Mouse (Mus musculus): ENCODE results near the gene Hist1h2bl. TPM values are rescaled to one million over a fixed set of nuclear protein-coding genes. Genes with fewer than 3 reads are reported as not detected.
"Not testable (repeated sequence)": the region's sequence is repeated elsewhere in the genome, so short reads cannot be mapped to it uniquely, and the experiment has no call there.

Gene Hist1h2bl
- polyA plus RNA-seq, 1 experiment from 2014 or later: not detected

DNA sequence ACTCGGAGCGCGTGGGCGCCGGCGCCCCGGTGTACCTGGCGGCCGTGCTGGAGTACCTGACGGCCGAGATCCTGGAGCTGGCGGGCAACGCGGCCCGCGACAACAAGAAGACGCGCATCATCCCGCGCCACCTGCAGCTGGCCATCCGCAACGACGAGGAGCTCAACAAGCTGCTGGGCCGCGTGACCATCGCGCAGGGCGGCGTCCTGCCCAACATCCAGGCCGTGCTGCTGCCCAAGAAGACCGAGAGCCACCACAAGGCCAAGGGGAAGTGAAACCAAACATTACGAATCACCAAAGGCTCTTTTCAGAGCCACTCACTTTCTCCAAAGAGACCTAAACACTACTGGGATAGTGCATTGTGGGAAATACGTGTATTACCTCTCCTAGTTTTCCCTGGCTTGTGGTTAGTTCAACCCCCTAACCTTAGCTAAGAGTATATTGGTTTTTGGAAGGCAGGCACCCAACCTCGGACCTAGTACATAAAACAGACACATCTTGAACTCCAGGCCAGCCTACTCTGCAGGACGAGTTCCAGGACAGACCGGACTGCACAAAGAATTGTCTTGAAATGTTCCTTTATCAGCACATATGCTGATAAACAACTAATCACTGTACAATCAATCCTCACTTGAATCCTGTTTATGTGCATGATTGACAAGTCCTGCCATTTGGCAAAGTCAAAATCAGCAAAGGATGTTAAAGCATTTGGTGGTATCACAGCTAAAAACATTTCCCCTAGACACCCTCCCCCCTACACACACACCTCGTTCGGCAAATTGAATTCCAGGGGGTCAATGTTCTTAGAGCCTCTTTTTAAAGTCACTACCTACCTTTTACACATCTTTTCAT is 823 bp upstream of the Hist1h2bl start:
- 1% methylated on average over 9 of the region's 38 CpGs for WGBS

DNA sequence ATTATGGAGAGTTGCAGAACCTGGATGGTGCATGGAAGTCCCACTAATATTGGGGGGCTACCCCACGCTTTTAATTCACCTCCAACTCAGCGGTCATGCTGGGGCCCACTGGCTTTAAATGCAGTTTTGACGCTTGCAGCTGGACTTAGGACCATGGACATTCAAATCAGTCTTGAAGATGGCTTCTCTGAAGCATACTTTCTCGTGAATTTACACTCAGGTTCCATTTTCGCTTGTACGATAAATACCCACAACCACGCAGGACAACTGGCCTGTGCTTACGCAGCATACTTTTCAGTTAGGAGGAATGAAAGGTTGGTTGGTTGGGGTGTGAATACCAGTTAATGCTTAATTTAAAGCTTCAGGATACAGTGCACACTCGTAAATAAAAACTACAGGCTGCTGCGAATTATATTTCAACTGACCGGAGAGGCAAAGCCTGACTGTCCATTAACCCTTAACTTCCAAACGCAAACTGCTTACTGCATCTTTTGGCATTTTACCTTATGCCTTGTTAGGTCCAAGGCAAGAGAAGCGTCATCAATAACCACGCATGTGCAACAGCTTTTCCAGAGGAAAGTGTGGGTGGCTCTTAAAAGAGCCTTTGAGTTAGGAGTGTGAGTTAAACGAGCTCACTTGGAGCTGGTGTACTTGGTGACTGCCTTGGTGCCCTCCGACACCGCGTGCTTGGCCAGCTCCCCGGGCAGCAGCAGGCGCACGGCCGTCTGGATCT is 646 bp downstream of the Hist1h2bl start:
- no peaks in the 10 kb centered on the region for H3K9me3 ChIP-seq (replicated peaks; ENCODE audit: control insufficient read depth, low read length, poor library complexity, severe bottlenecking)
- 0 out of 2 replicates have a peak, but pooled peaks have one; percentile 1 for ATAC-seq
- peak overlapping the region; percentile 95 for H3K4me2 ChIP-seq (ENCODE audit: low read length)
- no peaks in the 10 kb centered on the region for H3K27me3 ChIP-seq (ENCODE audit: control insufficient read depth, insufficient read depth, low read depth, low read length)
- peak overlapping the region; percentile 49 for H3K4me3 ChIP-seq (ENCODE audit: low read depth, low read length)
- WGBS: under 1% methylated on average over 19 of the region's 22 CpGs
- peaks cover 26% of the 10 kb centered on the region for H3K4me1 ChIP-seq (ENCODE audit: control insufficient read depth, insufficient read depth, low read length)
- H3K27ac ChIP-seq (ENCODE audit: low read length): no peak overlapping the region; the same call in 1 of the 2 replicates
- H3K36me3 ChIP-seq (ENCODE audit: control insufficient read depth, insufficient read depth, low read length): no peaks in the 10 kb centered on the region
- peak overlapping the region; percentile 50 for H3K9ac ChIP-seq (ENCODE audit: low read depth, low read length)

More for the DNA sequence above, 823 bp upstream of the Hist1h2bl start:
- H3K9me3 ChIP-seq (replicated peaks; ENCODE audit: control insufficient read depth, low read length, poor library complexity, severe bottlenecking); H3K36me3 ChIP-seq (ENCODE audit: control insufficient read depth, insufficient read depth, low read length); H3K27me3 ChIP-seq (ENCODE audit: control insufficient read depth, insufficient read depth, low read depth, low read length): not testable (repeated sequence)
- Histone ChIP-seq H3K4me2 (ENCODE audit: low read length) (peak overlapping the region; percentile 95), H3K27ac (ENCODE audit: low read length) (peak overlapping the region; percentile 91), H3K4me3 (ENCODE audit: low read depth, low read length) (peak overlapping the region; percentile 49), H3K9ac (ENCODE audit: low read depth, low read length) (peak overlapping the region; percentile 66), H3K4me1 (ENCODE audit: control insufficient read depth, insufficient read depth, low read length) (peaks cover 27% of the 10 kb centered on the region)
- peak; percentile 16 for ATAC-seq

DNA sequence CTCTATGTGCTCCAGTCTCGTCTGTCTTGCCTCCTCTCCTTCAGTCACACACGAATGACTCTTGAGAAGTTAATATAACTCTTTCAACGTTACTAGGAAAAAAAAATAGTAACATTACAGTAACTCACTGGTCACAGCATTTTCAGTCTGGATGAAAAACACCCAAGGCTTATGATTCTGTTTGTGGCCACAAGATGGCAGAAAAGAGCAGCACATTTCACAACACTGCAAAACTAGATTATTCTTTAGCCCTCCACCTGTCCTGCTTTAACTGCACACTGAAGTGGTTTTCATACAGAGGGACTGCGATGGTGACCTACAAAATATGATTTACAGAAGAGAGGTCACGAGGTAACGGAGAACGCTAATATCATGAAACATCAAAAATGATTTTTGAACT is 1.2 kb downstream of the Hist1h2bl start:
- peaks cover 26% of the 10 kb centered on the region for H3K4me1 ChIP-seq (ENCODE audit: control insufficient read depth, insufficient read depth, low read length)
- no peak for ATAC-seq
- H3K27me3 ChIP-seq (ENCODE audit: control insufficient read depth, insufficient read depth, low read depth, low read length): no peaks in the 10 kb centered on the region
- H3K9me3 ChIP-seq (replicated peaks; ENCODE audit: control insufficient read depth, low read length, poor library complexity, severe bottlenecking): no peaks in the 10 kb centered on the region
- H3K36me3 ChIP-seq (ENCODE audit: control insufficient read depth, insufficient read depth, low read length): no peaks in the 10 kb centered on the region
- peak overlapping the region; percentile 49; the same call in 1 of the 2 replicates for H3K4me3 ChIP-seq (ENCODE audit: low read depth, low read length)
- no peak overlapping the region for H3K27ac ChIP-seq (ENCODE audit: low read length)
- H3K9ac ChIP-seq (ENCODE audit: low read depth, low read length): no peak overlapping the region; the same call in 1 of the 2 replicates
- peak overlapping the region; percentile 95 for H3K4me2 ChIP-seq (ENCODE audit: low read length)
- WGBS: 1% methylated on average over 7 of the region's 7 CpGs

DNA sequence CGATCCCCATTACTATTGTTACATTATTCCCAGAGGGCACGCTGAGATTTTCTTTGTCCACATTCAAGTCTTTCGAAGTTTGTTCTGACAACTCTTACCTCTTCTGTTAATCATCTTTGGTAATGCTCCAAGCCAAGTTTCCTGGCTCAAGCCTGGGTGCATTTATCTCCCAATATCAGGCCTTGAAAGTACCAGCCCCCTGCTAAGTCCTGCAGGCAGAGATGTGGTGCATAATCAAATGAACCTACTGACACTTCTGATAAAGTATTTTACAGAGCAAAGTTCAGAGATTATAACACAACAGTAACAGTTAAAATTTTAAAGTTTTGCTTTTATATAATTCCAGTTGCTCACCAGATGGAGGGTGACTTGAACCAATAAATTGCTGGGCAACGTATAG is 4.2 kb downstream of the Hist1h2bl start:
- no peak for ATAC-seq
- 22% methylated on average over 4 of the region's 4 CpGs for WGBS
- peak overlapping the region; percentile 52; the same call in 1 of the 2 replicates for H3K9ac ChIP-seq (ENCODE audit: low read depth, low read length)

DNA sequence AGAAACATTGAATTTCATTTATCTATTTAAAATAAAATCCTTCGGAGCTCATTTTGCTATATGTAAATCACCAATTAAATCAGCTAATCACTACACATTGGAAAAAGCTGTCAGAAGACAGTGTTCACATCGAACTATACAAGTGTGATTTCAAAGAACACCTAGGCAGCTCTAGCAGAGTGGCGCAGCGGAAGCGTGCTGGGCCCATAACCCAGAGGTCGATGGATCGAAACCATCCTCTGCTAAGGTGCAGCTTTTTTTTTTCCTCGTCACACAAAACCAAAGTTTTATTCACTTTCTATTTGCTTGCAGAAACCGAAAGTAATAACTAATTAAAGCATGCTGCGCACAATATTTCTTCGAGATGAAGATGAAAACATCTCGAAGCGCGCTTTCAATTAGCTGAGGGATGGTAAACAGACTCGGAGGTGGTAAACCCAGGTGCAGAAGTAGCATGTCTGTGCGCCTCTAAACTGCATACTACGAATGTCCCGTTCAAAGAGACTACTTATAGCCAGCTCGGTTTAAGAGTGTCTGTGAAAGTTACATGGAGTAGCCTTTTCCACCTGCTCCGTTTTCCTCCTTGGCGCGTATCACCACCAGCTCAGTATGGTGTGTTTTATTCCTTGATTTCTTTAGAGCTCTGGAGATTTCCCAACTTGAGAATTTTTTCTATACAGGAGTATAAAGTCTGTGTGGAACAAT is 5.0 kb downstream of the Hist1h2bl start:
- Histone ChIP-seq H3K36me3 (ENCODE audit: control insufficient read depth, insufficient read depth, low read length) (no peaks in the 10 kb centered on the region), H3K9ac (ENCODE audit: low read depth, low read length) (peak overlapping the region; percentile 52), H3K27me3 (ENCODE audit: control insufficient read depth, insufficient read depth, low read depth, low read length) (no peaks in the 10 kb centered on the region), H3K4me3 (ENCODE audit: low read depth, low read length) (peak overlapping the region; percentile 60), H3K4me1 (ENCODE audit: control insufficient read depth, insufficient read depth, low read length) (peaks cover 13% of the 10 kb centered on the region), H3K4me2 (ENCODE audit: low read length) (peak overlapping the region; percentile 61), H3K9me3 (replicated peaks; ENCODE audit: control insufficient read depth, low read length, poor library complexity, severe bottlenecking) (no peaks in the 10 kb centered on the region), H3K27ac (ENCODE audit: low read length) (no peak overlapping the region)
- peak; percentile 90 for ATAC-seq
- 1% methylated on average over 22 of the region's 22 CpGs for WGBS

More for the DNA sequence above, 4.2 kb downstream of the Hist1h2bl start:
- Histone ChIP-seq H3K4me1 (ENCODE audit: control insufficient read depth, insufficient read depth, low read length) (peaks cover 13% of the 10 kb centered on the region), H3K9me3 (replicated peaks; ENCODE audit: control insufficient read depth, low read length, poor library complexity, severe bottlenecking) (no peaks in the 10 kb centered on the region), H3K4me2 (ENCODE audit: low read length) (peak overlapping the region; percentile 61), H3K27ac (ENCODE audit: low read length) (no peak overlapping the region), H3K36me3 (ENCODE audit: control insufficient read depth, insufficient read depth, low read length) (no peaks in the 10 kb centered on the region), H3K4me3 (ENCODE audit: low read depth, low read length) (peak overlapping the region; percentile 60), H3K27me3 (ENCODE audit: control insufficient read depth, insufficient read depth, low read depth, low read length) (no peaks in the 10 kb centered on the region)

DNA sequence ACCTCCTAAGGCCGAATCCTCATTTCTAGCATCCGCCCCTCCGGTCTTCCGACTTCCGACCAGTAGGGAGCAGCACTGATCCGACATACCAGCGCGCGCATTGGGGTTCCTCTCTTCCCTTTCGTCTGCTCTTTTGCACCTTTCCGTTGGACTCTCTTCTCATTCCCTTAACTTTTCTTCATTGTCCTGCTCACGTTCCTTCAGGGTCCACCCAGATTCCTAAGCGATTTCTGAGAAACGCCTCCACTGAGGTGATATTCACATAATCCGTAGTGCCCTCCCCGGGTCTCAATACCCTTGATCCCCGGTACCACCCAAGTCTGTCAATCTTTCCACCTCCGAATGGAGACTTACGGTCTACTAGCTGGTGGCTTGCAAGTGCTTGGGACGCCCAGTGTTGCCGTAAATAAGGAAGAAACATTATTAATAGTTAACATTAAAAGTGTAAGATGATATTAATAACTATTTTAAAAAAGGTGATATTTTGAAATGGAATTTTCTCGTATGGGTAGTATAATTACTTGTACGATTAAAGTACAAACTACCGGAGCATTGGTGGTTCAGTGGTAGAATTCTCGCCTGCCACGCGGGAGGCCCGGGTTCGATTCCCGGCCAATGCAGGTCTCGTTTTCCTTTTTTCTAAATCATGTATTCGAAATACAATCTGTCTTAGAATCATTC is 5.8 kb downstream of the Hist1h2bl start:
- no peaks in the 10 kb centered on the region for H3K36me3 ChIP-seq (ENCODE audit: control insufficient read depth, insufficient read depth, low read length)
- ATAC-seq: peak; percentile 89
- under 1% methylated on average over 32 of the region's 32 CpGs for WGBS

DNA sequence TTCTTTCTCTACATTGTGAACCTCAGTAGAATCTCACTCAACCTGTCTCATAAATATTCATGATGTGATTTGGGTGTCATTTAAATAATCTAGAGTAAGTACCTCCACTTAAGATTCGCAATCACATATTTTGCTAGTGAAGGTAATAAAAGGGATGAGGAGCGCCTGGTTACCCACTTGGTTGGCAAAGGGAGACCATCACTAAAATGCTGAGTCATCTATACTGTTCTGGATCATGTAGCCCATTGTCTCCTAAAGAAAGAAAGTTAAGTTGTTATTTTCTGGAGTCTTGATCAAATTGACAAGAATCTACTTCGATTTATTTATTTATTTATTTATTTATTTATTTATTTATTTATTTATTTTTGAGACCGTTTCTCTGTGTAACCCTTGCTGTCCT is 9.3 kb downstream of the Hist1h2bl start:
- Histone ChIP-seq H3K4me1 (ENCODE audit: control insufficient read depth, insufficient read depth, low read length) (peaks cover 3% of the 10 kb centered on the region; the same call in 1 of the 2 replicates), H3K4me2 (ENCODE audit: low read length) (no peak overlapping the region), H3K4me3 (ENCODE audit: low read depth, low read length) (no peak overlapping the region), H3K36me3 (ENCODE audit: control insufficient read depth, insufficient read depth, low read length) (no peaks in the 10 kb centered on the region), H3K27me3 (ENCODE audit: control insufficient read depth, insufficient read depth, low read depth, low read length) (no peaks in the 10 kb centered on the region), H3K9ac (ENCODE audit: low read depth, low read length) (no peak overlapping the region), H3K27ac (ENCODE audit: low read length) (no peak overlapping the region), H3K9me3 (replicated peaks; ENCODE audit: control insufficient read depth, low read length, poor library complexity, severe bottlenecking) (no peaks in the 10 kb centered on the region)
- 71% methylated on average over 4 of the region's 4 CpGs for WGBS
- no peak for ATAC-seq

More for the DNA sequence above, 5.8 kb downstream of the Hist1h2bl start:
- Histone ChIP-seq H3K27me3 (ENCODE audit: control insufficient read depth, insufficient read depth, low read depth, low read length) (no peaks in the 10 kb centered on the region), H3K27ac (ENCODE audit: low read length) (peak overlapping the region; percentile 73), H3K9ac (ENCODE audit: low read depth, low read length) (peak overlapping the region; percentile 56), H3K4me2 (ENCODE audit: low read length) (peak overlapping the region; percentile 43), H3K4me1 (ENCODE audit: control insufficient read depth, insufficient read depth, low read length) (peaks cover 8% of the 10 kb centered on the region), H3K4me3 (ENCODE audit: low read depth, low read length) (peak overlapping the region; percentile 60), H3K9me3 (replicated peaks; ENCODE audit: control insufficient read depth, low read length, poor library complexity, severe bottlenecking) (no peaks in the 10 kb centered on the region)

DNA sequence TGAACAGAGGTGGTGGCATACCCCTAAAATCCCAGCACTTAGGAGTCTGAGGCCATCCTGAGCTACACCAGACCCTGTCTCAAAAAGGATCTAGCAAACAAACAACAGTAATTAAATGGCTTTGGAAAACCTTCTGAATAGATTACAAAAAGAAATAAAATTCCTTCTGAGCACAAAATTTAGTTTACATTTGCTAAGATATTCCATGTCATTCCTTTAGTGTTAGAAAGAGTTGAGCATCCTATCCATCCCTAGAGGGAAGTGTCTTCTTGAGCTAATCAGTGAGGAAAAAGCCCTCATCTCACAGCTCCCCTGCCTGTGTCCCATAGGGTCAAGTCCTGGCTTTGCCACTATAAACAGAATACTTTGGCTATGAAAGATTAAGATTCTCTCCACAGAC is 18.1 kb downstream of the Hist1h2bl start, which contains the start of gene Olfr1359:
Gene Olfr1359 (plus strand): TSS at position 301 of the 400 bp plus-strand sequence.
- Histone ChIP-seq H3K9me3 (replicated peaks; ENCODE audit: control insufficient read depth, low read length, poor library complexity, severe bottlenecking) (no peaks in the 10 kb centered on the region), H3K27me3 (ENCODE audit: control insufficient read depth, insufficient read depth, low read depth, low read length) (no peaks in the 10 kb centered on the region), H3K27ac (ENCODE audit: low read length) (no peak within 1 kb of the TSS), H3K4me2 (ENCODE audit: low read length) (no peak within 1 kb of the TSS), H3K4me1 (ENCODE audit: control insufficient read depth, insufficient read depth, low read length) (no peaks in the 10 kb centered on the region), H3K4me3 (ENCODE audit: low read depth, low read length) (no peak within 1 kb of the TSS), H3K36me3 (ENCODE audit: control insufficient read depth, insufficient read depth, low read length) (no peaks in the 10 kb centered on the region), H3K9ac (ENCODE audit: low read depth, low read length) (no peak within 1 kb of the TSS)
- ATAC-seq: no peak
